Mouse (Mus musculus): Measurements from ENCODE around the gene Ikbke.

Gene Ikbke

GRCm38 (mm10) chr1:131239576-131240193 is 39.7 kb downstream of the Ikbke start:
- DNase-seq (ENCODE audit: low spot score) = no peak

GRCm38 (mm10) chr1:131238931-131239381 is 40.5 kb downstream of the Ikbke start:
- DNase-seq (ENCODE audit: low spot score) = no peak

DNA sequence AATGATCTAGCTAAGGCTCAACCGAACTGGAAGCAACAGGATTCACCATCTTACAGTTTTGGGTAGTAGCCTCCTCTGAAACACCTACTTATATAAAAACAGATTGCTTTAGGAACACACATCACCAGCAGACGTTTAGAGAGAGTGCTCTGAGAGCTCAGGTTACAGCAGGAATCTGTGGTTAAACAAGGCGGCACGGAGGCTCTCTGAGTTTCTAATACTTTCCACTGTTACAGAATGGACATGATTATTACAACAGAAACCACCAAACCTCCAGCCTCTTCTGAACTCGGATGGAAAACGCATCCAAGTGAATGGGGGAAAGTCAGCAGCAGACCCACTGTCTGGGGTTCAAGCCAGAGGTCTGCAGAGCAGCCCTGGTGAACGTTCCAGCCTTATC is 43.3 kb downstream of the Ikbke start:
- no peak for DNase-seq (ENCODE audit: low spot score)

DNA sequence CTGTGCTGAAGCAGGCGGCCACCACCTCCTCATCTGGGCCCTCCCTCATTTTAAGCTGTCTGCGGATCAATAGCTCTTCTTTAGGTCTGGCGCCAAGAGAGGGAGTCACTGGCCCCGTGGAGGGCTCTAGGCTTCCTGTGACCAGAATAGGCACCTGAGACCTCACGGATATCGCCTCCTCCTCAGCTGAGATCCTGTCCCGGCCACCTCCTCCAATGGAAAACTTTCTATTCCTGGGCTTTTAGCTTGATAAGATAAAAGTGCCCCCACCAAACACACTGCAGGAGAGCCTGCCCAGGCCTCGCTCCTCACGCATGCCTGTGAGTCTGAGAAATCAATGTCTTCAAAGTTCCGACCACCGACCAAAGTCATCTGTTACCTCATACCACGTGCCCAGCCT is 45.9 kb downstream of the Ikbke start:
- no peak for DNase-seq (ENCODE audit: low spot score)

DNA sequence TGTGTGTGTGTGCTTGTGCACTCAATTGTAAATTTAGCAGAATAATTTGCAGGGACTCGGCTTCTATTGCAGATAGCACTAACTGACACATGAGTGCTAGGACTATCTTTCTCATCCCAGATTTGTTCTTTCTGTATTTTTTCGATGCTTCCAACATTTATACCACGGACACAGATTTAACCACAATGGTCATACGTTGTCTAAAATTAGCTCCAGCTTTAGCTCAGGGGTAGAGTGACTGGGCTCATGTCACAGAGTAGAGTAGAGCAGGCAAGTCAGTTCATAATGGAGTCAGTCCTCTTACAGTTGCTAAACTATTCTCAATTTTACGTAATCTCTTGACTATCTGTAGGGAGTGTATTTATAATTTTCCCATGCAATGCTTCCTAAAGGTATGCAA is 50.7 kb downstream of the Ikbke start:
- DNase-seq (ENCODE audit: low spot score) = no peak

DNA sequence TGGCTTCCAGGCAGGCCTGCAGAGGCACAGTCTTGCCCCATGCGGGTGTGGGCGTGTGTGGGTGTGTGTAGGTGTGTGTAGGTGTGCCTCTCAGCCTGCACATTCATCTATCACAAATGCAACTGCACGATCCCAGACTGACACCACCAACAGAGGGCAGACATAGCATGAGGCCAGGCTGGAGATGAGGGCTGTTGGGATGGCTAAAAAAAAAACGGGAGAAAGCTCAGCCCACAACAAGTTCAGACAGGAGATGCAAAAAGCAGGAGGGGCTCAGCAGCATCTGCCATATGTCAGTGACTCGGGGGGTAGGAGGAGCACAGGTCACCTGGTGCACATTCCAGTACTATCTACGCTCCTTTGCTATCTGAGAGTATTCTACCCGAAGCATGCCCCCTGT is 51.2 kb downstream of the Ikbke start:
- DNase-seq (ENCODE audit: low spot score) = no peak

- DNase-seq (ENCODE audit: low spot score) = no peak
Observed at GRCm38 (mm10) chr1:131224848-131225471, 54.4 kb downstream of the Ikbke start.

- no peak for DNase-seq (ENCODE audit: low spot score)
Observed at GRCm38 (mm10) chr1:131223345-131223744, 56.1 kb downstream of the Ikbke start.

GRCm38 (mm10) chr1:131221822-131222590 is 57.4 kb downstream of the Ikbke start:
- DNase-seq (ENCODE audit: low spot score) = no peak

- DNase-seq (ENCODE audit: low spot score) = no peak
Observed at GRCm38 (mm10) chr1:131218933-131219332, 60.5 kb downstream of the Ikbke start.

GRCm38 (mm10) chr1:131213361-131213760 is 66.0 kb downstream of the Ikbke start:
- DNase-seq (ENCODE audit: low spot score) = no peak

GRCm38 (mm10) chr1:131212956-131213355 is 66.5 kb downstream of the Ikbke start:
- no peak for DNase-seq (ENCODE audit: low spot score)

GRCm38 (mm10) chr1:131211655-131212054 is 67.8 kb downstream of the Ikbke start:
- DNase-seq (ENCODE audit: low spot score) = no peak

DNA sequence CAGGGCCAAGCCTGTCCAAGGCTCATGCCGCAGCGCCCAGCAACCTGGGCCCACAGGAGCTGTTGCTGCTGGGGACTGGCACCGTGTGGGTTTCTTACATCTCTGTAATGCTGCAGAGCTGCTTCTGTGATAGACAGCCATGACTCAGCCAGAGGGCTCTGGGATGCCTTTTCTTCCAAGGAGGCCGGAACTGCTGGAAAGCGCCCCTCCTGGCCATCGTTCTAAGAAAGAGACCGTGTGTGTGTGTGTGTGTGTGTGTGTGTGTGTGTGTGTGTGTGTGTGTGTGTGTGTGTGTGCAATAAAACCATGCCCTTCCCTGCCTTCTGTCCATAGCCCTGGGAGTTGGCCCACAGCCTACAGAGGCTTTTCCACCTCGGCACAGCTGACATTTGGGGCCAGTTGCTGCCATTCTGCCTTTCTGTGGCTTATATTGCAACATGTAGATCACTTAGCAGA is 69.4 kb downstream of the Ikbke start:
- no peak for DNase-seq (ENCODE audit: low spot score)

GRCm38 (mm10) chr1:131208800-131209199 is 70.6 kb downstream of the Ikbke start:
- peak; percentile 33 for DNase-seq (ENCODE audit: low spot score)

DNA sequence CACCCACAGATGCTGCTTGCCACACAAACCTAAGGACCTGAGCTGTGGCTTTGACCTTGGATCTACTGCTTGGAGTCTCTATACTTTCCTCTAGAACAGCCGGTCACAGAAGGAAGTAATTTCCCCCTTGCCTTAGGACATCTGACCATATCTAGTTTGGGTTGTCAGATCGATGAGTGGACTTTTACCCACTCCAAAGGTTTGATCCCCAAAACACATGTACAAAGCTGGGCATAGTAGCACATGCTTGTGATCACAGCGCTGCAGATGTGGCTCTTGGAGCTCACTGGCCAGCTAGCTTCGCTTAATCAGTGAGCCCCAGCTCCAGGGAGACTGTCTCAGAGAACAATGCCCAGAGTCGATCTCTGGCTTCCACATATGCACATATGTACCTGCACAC is 71.3 kb downstream of the Ikbke start:
- DNase-seq (ENCODE audit: low spot score) = no peak

- DNase-seq (ENCODE audit: low spot score) = peak; percentile 80
Observed at GRCm38 (mm10) chr1:131207531-131207930, 71.9 kb downstream of the Ikbke start.

GRCm38 (mm10) chr1:131206342-131206741 is 73.1 kb downstream of the Ikbke start:
- DNase-seq (ENCODE audit: low spot score) = no peak

- DNase-seq (ENCODE audit: low spot score) = no peak
Observed at GRCm38 (mm10) chr1:131204461-131204860, 74.9 kb downstream of the Ikbke start.

All from retina, embryonic 14.5 days (tissue).